Mouse (Mus musculus) stomach, postnatal 0 days (tissue): ENCODE measurements at regions not wholly inside any gene's neighbourhood (a gene's known extent, or its start where the extent isn't known, plus 50 kb on each side); places are given as distances from the start of the nearest gene placed in this dataset.

ENCODE experiments used
- ATAC-seq: fragments of 200-750 bp; cut with Nextera tagmentation; 2 replicates; pipeline ENCODE4 v1.8.0; 2017; ENCODE audit not compliant: low FRiP score, low TSS enrichment
- DNase-seq: peaks from one replicate; pipeline ENCODE4 v3.0.0-alpha.2; 2016; ENCODE audit warnings: low spot score
- H3K27ac ChIP-seq: fragments of 300-500 bp; sonication (generic); replicated peaks from 2 replicates; pipeline ENCODE4 v1.5.1; 2014; ENCODE audit warnings: mild to moderate bottlenecking, control low read depth
- H3K27me3 ChIP-seq: fragments of 300-500 bp; sonication (generic); 2 replicates; pipeline ENCODE4 v1.6.1; 2014; ENCODE audit warnings: low read length; ENCODE audit not compliant: control insufficient read depth, insufficient read depth
- H3K36me3 ChIP-seq: fragments of 300-500 bp; sonication (generic); 2 replicates; pipeline ENCODE4 v1.6.1; 2014; ENCODE audit warnings: low read length, mixed read lengths; ENCODE audit not compliant: control insufficient read depth, insufficient read depth
- H3K4me1 ChIP-seq: fragments of 300-500 bp; sonication (generic); replicated peaks from 2 replicates; pipeline ENCODE4 v1.6.1; 2014; ENCODE audit warnings: antibody characterized with exemption; ENCODE audit not compliant: control insufficient read depth, insufficient read depth
- H3K4me2 ChIP-seq: fragments of 300-500 bp; sonication (generic); replicated peaks from 2 replicates; pipeline ENCODE4 v1.6.1; 2014; ENCODE audit warnings: low read depth, mild to moderate bottlenecking, control low read depth, moderate library complexity
- H3K4me3 ChIP-seq: fragments of 300-500 bp; sonication (generic); 2 replicates; pipeline ENCODE4 v1.5.1; 2014; ENCODE audit warnings: low read depth, low read length, control low read depth
- H3K9ac ChIP-seq: fragments of 300-500 bp; sonication (generic); 2 replicates; pipeline ENCODE4 v1.6.1; 2014; ENCODE audit warnings: mild to moderate bottlenecking, low read length, control low read depth, mixed read lengths
- H3K9me3 ChIP-seq: fragments of 300-500 bp; sonication (generic); 2 replicates; pipeline ENCODE4 v1.6.1; 2016; ENCODE audit warnings: low read length; ENCODE audit not compliant: control insufficient read depth
- CTCF ChIP-seq: IDR thresholded peaks from 2 replicates; pipeline ENCODE4 v1.5.1; 2016; ENCODE audit warnings: antibody characterized with exemption, low read depth, mild to moderate bottlenecking, moderate library complexity
- EP300 ChIP-seq: optimal IDR thresholded peaks from 2 replicates; pipeline ENCODE3; 2016; ENCODE audit warnings: antibody characterized with exemption
- WGBS: fragments of 180-500 bp; shearing (Covaris S2); extraction: QIAGEN DNeasy Blood & Tissue Kit; methylation state at CpG from one replicate; pipeline ENCODE4 v1.1.7; 2014; 5-methylcytosine and 5-hydroxymethylcytosine counted together

DNA sequence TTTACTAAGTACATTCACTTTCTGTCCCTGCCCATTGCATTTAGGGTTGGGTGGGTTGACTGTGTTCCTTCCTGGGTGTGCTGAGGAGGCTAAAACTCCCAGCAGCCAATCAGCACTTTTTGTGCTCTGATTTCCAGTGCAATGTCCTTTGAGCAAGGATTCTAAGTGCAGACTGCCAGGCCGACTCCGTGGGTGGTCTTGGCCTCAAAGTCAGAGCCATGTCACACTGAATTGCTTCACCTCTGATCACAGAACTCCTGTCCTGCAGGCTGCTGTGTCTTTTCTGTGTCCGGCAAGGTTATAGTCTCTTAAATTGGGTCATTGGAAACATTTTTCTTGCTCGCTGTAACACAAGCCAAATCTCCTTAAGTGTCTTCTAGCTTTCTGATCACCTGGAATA, 94.0 kb upstream of the Prmt6 start:
- no peak for TF ChIP-seq CTCF
- no peak for TF ChIP-seq EP300
- no peak overlapping the region for H3K9ac ChIP-seq
- H3K4me3 ChIP-seq, result no peak overlapping the region
- H3K4me1 ChIP-seq, result no peaks in the 10 kb centered on the region
- DNase-seq (no peak), ATAC-seq (no peak)
- WGBS, result 54% methylated on average over 4 of the region's 4 CpGs
- no peaks in the 10 kb centered on the region for H3K9me3 ChIP-seq
- no peak overlapping the region for H3K4me2 ChIP-seq
- H3K36me3 ChIP-seq, result no peaks in the 10 kb centered on the region
- H3K27ac ChIP-seq, result no peak overlapping the region
- no peaks in the 10 kb centered on the region for H3K27me3 ChIP-seq

DNA sequence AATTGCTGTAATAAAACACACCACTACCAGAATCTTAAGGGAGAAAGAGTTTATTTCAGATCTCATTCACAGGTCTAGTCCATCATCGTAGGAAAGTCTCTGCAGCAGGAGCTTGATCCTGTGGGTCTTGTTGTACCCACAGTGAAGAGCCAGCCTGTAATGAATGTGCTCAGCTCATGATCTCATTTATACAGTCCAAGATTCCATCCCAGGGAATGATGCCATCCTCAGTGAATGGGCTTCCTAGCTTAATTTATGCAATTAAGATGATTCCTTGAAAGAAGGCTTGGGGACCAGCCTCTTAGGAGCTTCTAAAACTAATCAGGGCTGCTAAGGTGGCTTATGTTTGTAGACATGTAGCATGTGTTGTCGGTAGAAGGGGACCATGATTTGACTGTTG, 89.3 kb upstream of the Prmt6 start:
- Histone ChIP-seq H3K36me3 (no peaks in the 10 kb centered on the region), H3K4me3 (no peak overlapping the region), H3K4me1 (no peaks in the 10 kb centered on the region), H3K27ac (no peak overlapping the region), H3K9me3 (no peaks in the 10 kb centered on the region), H3K27me3 (no peaks in the 10 kb centered on the region), H3K9ac (no peak overlapping the region), H3K4me2 (no peak overlapping the region)
- TF ChIP-seq EP300 (no peak), CTCF (no peak)
- DNase-seq (no peak), ATAC-seq (no peak)
- 89% methylated on average over 2 of the region's 2 CpGs for WGBS

DNA sequence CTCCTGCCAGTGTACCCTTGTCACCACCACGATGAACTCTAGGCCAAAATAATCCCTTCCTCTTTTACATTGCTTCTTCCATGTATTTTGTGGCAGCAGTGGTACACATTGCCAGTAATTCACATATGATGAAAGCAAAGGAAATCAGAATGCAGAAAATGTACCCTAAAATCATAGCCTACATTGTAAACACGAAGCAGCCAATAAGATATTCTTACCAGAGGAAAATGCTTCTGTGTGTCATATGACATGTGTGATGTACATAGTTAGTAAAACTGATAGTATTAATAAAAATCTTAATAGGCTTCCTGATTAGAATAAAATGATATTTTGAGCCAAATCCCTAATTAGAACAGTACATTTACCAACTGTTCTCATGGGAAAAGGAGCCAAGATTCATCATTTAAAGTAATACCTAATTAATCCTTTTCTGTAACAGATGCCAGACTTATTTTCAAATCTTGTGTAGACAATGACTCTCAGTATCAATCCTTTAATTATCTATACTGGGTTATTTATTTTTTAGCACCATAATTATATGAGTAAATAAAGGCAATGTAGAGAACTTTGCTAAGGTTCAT, 88.3 kb upstream of the Prmt6 start:
- ATAC-seq (no peak), DNase-seq (no peak)
- H3K27me3 ChIP-seq, result no peaks in the 10 kb centered on the region
- no peak overlapping the region for H3K27ac ChIP-seq
- no peaks in the 10 kb centered on the region for H3K9me3 ChIP-seq
- no peak overlapping the region for H3K9ac ChIP-seq
- H3K4me2 ChIP-seq, result no peak overlapping the region
- TF ChIP-seq EP300 (no peak), CTCF (no peak)
- 82% methylated on average over 2 of the region's 2 CpGs for WGBS
- H3K4me3 ChIP-seq, result no peak overlapping the region
- no peaks in the 10 kb centered on the region for H3K36me3 ChIP-seq
- H3K4me1 ChIP-seq, result no peaks in the 10 kb centered on the region

DNA sequence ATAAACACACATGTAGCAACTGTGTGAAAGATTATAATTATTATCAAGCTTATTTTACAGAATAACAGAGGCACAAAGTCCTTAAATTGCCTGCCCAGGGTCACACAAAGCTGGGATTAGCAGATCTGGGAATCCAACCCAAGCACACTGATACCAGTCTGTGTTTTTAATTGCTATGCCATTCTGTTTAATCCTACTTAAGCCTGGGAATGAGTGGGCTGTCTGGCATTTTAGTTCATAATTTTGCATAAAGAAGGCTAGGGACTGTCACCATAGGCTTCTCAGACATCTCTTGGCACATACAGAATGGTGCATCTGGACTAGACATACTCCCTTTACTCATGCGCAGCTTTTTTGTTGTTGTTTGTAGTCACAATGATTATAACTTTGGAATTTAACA, 78.4 kb upstream of the Prmt6 start:
- no peaks in the 10 kb centered on the region for H3K4me1 ChIP-seq
- no peaks in the 10 kb centered on the region for H3K27me3 ChIP-seq
- no peak overlapping the region for H3K9ac ChIP-seq
- ATAC-seq (no peak), DNase-seq (no peak)
- no peaks in the 10 kb centered on the region for H3K36me3 ChIP-seq
- no peak overlapping the region for H3K4me3 ChIP-seq
- no peaks in the 10 kb centered on the region for H3K9me3 ChIP-seq
- no peak overlapping the region for H3K27ac ChIP-seq
- no peak overlapping the region for H3K4me2 ChIP-seq
- WGBS, result 89% methylated on average over 1 of the region's 1 CpGs
- TF ChIP-seq CTCF (no peak), EP300 (no peak)

DNA sequence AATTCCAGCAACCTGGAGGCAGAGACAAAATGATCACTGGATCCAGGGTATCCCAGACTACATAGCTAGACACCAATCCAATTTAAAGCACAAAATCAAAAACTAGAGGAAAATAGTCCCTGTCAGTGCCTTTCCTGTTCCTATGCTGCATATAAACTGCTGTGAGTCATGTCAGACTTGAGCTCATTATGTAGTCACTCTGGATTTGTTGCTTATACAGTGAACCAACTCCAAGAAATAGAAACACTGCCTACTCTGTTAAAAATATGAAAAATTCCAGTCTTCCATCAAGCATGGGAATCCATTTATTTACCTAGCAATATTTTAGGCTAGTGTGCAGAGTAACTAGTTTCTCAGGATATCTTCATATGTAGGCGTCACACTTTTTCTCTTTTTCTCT, 59.5 kb upstream of the Prmt6 start:
- WGBS, result 86% methylated on average over 1 of the region's 1 CpGs
- no peak overlapping the region for H3K4me3 ChIP-seq
- ATAC-seq (no peak), DNase-seq (no peak)
- no peak overlapping the region for H3K4me2 ChIP-seq
- no peak for TF ChIP-seq CTCF
- no peak for TF ChIP-seq EP300
- H3K27me3 ChIP-seq, result no peaks in the 10 kb centered on the region
- no peaks in the 10 kb centered on the region for H3K36me3 ChIP-seq
- H3K4me1 ChIP-seq, result no peaks in the 10 kb centered on the region
- H3K9ac ChIP-seq, result no peak overlapping the region
- no peaks in the 10 kb centered on the region for H3K9me3 ChIP-seq
- H3K27ac ChIP-seq, result no peak overlapping the region

DNA sequence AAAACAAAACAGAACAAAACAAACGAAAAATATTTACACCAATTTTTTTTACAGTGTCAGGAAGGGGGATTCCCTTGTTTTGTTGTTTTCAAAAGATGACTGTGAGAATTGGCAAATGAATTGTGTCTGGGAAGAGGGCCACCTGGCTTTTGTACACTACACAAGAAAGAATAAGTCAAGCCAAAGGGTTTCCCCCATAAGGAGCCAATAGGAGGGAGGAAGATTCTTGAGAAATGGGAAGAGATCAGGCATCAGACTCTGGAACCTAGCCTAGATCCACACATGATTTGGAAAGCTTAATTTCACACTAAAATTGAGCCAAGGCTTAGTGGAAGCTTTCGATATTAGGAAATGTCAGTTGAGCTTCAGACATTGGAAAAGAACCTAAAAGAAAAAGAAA, 52.4 kb upstream of the Prmt6 start:
- Histone ChIP-seq H3K4me1 (no peaks in the 10 kb centered on the region), H3K4me2 (no peak overlapping the region), H3K27me3 (no peaks in the 10 kb centered on the region), H3K27ac (no peak overlapping the region), H3K9ac (no peak overlapping the region), H3K36me3 (no peaks in the 10 kb centered on the region), H3K4me3 (no peak overlapping the region), H3K9me3 (no peaks in the 10 kb centered on the region)
- DNase-seq (no peak), ATAC-seq (no peak)
- TF ChIP-seq EP300 (no peak), CTCF (no peak)
- WGBS, result 58% methylated on average over 2 of the region's 2 CpGs
